Mouse (Mus musculus): ENCODE measurements at regions not wholly inside any gene's neighbourhood (a gene's known extent, or its start where the extent isn't known, plus 50 kb on each side); places are given as distances from the start of the nearest gene placed in this dataset.

- no peak for DNase-seq
Measured at GRCm38 (mm10) chr4:74466081-74466480, 223.8 kb downstream of the Kdm4c start.

GRCm38 (mm10) chr4:74512489-74512888 lies 270.2 kb downstream of the Kdm4c start:
- DNase-seq, result no peak

DNA sequence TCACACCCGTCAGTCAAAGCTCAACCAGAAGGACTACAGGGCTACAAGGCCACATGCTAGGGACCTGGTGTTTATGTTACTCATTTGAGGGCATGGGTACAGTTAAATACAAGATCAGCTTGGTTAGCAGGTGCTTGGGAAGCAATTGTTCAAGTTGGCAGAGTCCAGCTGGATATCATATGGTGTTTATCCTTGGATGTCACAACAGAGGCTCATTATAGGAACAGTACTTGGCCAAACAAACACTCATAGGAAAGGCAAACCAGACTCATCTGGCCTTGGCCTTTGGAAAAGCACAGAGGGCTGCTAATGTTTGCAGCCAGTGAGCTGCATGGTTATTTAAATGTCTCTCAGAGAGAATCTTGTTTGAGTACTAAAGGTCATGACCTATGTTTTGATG lies 311.6 kb downstream of the Kdm4c start:
- no peak for DNase-seq

DNA sequence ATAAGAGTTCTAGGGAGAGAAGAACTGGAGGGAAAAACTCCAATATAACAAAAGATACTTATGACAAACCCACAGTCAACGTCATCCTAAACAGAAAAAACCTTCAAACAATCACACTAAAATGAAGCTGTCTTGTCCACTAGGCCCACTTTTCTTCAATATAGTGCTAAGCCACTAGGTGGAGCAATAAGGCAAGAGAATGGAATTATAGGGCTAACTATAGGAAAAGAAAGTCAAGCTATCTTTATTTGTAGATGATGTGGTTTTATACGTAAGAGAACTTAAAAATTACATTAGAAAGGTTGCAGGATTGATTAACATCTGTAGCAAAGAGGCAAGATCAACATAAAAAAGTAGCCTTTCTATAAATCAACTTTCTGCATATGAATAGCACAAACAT lies 321.3 kb downstream of the Kdm4c start:
- peak; percentile 21 for DNase-seq

DNA sequence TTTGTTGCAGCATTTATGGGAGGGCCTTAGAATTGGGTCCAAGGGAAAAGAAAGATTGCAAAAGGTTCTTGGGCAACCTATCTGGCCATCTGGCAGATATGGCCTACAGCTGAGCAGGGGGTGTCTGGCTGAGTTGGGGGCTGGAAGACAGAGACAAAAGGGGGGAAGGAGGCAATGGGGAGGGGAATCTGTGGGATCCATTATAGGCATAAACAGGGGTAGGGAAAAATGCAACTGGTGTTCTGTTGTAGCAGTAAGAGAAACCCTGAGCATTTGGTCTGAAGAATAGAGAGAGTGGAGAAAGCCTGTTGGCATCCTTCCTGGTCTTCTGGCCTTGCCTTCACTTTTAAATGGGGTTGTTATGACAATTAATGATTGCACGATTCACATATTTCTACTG lies 344.1 kb downstream of the Kdm4c start:
- DNase-seq, result no peak

DNA sequence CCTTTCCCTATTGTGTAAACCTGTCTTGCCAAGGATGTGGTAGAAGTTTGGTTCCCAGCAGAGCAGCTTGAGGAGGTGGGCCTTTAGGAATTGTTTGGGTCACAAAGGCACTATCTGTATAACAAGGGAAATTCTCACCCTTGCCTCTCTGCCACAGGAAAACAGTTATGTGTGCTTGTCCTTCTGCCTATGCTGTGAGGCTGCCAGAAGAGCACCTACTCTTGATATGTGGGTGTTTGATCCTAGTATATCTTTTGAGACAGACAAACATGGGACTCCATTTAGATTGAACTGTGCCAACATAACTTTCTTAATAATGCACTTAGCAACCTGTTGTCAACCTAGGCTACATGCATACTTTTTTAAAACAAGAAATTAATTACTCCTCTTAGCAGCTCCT lies 344.8 kb downstream of the Kdm4c start:
- no peak for DNase-seq

GRCm38 (mm10) chr4:74588761-74589160 lies 346.5 kb downstream of the Kdm4c start:
- no peak for DNase-seq

- DNase-seq, result no peak
Measured at GRCm38 (mm10) chr4:74613032-74613431, 370.7 kb downstream of the Kdm4c start.
